Mouse (Mus musculus): ENCODE measurements around the gene Golim4.

DNA sequence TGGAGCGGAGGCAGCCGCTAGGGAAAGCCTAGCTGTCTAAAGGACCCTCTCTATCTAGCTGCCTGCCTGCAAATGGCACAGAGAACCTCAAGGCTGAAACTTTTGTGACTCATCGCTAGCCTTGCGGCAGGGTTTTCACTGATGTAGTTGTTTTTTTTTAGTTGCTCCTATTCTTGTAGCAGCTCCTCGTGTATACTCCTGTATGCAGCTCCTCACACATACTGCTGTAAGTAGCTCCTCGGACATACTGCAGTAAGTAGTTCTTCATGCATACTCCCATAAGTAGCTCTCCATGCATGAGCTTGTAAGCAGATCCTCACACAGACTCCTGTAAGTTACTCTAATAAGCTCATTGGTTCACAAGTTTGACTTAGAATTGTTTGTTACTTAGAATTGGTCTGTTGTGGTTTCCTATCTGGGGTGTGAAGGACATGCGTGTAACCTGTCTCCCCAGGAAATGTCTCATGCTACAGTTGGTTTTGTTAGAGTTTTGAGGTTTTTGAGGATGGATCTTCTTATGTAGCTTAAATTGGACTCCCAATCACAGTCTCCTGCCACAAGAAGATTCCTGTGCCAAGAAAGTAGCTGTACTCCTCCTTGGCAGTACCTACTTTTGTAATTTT is 26.7 kb downstream of the Golim4 start:
- no peak for TF ChIP-seq CTCF (IDR thresholded peaks at IDR 0.05; ENCODE audit: extremely low read depth, insufficient read depth, insufficient read length, insufficient replicate concordance)
- no peak for TF ChIP-seq POLR2A (IDR thresholded peaks at IDR 0.05; ENCODE audit: low read depth, low read length)
